Mouse (Mus musculus) lung, postnatal 0 days (tissue): ENCODE data around the gene Kalrn. TPM values are rescaled to one million over a fixed set of nuclear protein-coding genes. Genes with fewer than 3 reads are reported as not detected.

Source experiments
- ATAC-seq: fragments of 200-750 bp; cut with Nextera tagmentation; 2 replicates; pipeline ENCODE4 v1.8.0; 2017; ENCODE audit warnings: moderate library complexity
- DNase-seq: peaks from one replicate; pipeline ENCODE4 v3.0.0-alpha.2; 2016; ENCODE audit warnings: low spot score
- H3K27ac ChIP-seq: fragments of 300-500 bp; sonication (generic); 2 replicates; pipeline ENCODE4 v1.5.1; 2014; ENCODE audit warnings: antibody characterized with exemption, mild to moderate bottlenecking, low read length, mixed read lengths
- H3K27me3 ChIP-seq: fragments of 300-500 bp; sonication (generic); replicated peaks from 2 replicates; pipeline ENCODE4 v1.6.1; 2014; ENCODE audit warnings: low read length, mixed read lengths; ENCODE audit not compliant: insufficient read depth
- H3K36me3 ChIP-seq: fragments of 300-500 bp; sonication (generic); 2 replicates; pipeline ENCODE4 v1.6.1; 2014; ENCODE audit warnings: low read length, mixed read lengths; ENCODE audit not compliant: insufficient read depth
- H3K4me1 ChIP-seq: fragments of 300-500 bp; sonication (generic); 2 replicates; pipeline ENCODE4 v1.6.1; 2014; ENCODE audit warnings: antibody characterized with exemption, low read depth, low read length, mixed read lengths; ENCODE audit not compliant: insufficient read depth
- H3K4me2 ChIP-seq: fragments of 300-500 bp; sonication (generic); replicated peaks from 2 replicates; pipeline ENCODE4 v1.6.1; 2014; ENCODE audit warnings: low read depth, mild to moderate bottlenecking, low read length, moderate library complexity, mixed read lengths
- H3K4me3 ChIP-seq: fragments of 300-500 bp; sonication (generic); 2 replicates; pipeline ENCODE4 v1.5.1; 2014; ENCODE audit warnings: low read depth, low read length
- H3K9ac ChIP-seq: fragments of 300-500 bp; sonication (generic); replicated peaks from 2 replicates; pipeline ENCODE4 v1.6.1; 2014; ENCODE audit warnings: low read depth, mild to moderate bottlenecking
- H3K9me3 ChIP-seq: fragments of 300-500 bp; sonication (generic); 2 replicates; pipeline ENCODE4 v1.6.1; 2016; ENCODE audit warnings: low read length, mixed read lengths
- CTCF ChIP-seq: IDR thresholded peaks from 2 replicates; pipeline ENCODE4 v1.5.1; 2016; ENCODE audit warnings: antibody characterized with exemption, mild to moderate bottlenecking
- EP300 ChIP-seq: IDR thresholded peaks from 2 replicates; pipeline ENCODE4 v1.6.1; 2016; ENCODE audit warnings: antibody characterized with exemption, mild to moderate bottlenecking, control low read depth
- WGBS: fragments of 180-500 bp; shearing (Covaris S2); extraction: QIAGEN DNeasy Blood & Tissue Kit; methylation state at CpG from one replicate; pipeline ENCODE4 v1.1.7; 2014; 5-methylcytosine and 5-hydroxymethylcytosine counted together
- polyA plus RNA-seq: library from polyadenylated mRNA; unstranded; fragments of >200 nt; fragmentation: Nextera tagmentation; extraction: Ambion mirVana; gene quantifications from 2 replicates; pipeline ENCODE4 v1.2.1, GENCODE M21; 2015

Gene Kalrn
- polyA plus RNA-seq, 1 experiment from 2014 or later = 13.6 TPM

- no peak overlapping the region for H3K4me2 ChIP-seq
- DNase-seq (peak; percentile 60), ATAC-seq (peak; percentile 62)
- TF ChIP-seq CTCF (no peak), EP300 (peak; percentile 72)
- no peak overlapping the region for H3K9ac ChIP-seq
- no peak overlapping the region for H3K4me3 ChIP-seq
- no peaks in the 10 kb centered on the region for H3K27me3 ChIP-seq
- H3K9me3 ChIP-seq = no peaks in the 10 kb centered on the region
- no peaks in the 10 kb centered on the region for H3K36me3 ChIP-seq
- whole genome bisulfite sequencing = 16% methylated on average over 3 of the region's 3 CpGs
- peak overlapping the region; percentile 38; the same call in 1 of the 2 replicates for H3K27ac ChIP-seq
- no peaks in the 10 kb centered on the region; the same call in 1 of the 2 replicates for H3K4me1 ChIP-seq
Measured at GRCm38 (mm10) chr16:34595294-34595693, 22.0 kb upstream of the Kalrn start.

GRCm38 (mm10) chr16:34594597-34595262 lies 21.4 kb upstream of the Kalrn start:
- no peaks in the 10 kb centered on the region; the same call in 1 of the 2 replicates for H3K4me1 ChIP-seq
- H3K27me3 ChIP-seq = no peaks in the 10 kb centered on the region
- H3K4me2 ChIP-seq = no peak overlapping the region
- 51% methylated on average over 8 of the region's 8 CpGs for WGBS
- DNase-seq (peak; percentile 42), ATAC-seq (peak; percentile 79)
- no peak overlapping the region for H3K27ac ChIP-seq
- no peak overlapping the region for H3K4me3 ChIP-seq
- H3K9me3 ChIP-seq = no peaks in the 10 kb centered on the region
- no peaks in the 10 kb centered on the region for H3K36me3 ChIP-seq
- no peak overlapping the region for H3K9ac ChIP-seq
- TF ChIP-seq CTCF (no peak), EP300 (no peak; the same call in 1 of the 2 replicates)

DNA sequence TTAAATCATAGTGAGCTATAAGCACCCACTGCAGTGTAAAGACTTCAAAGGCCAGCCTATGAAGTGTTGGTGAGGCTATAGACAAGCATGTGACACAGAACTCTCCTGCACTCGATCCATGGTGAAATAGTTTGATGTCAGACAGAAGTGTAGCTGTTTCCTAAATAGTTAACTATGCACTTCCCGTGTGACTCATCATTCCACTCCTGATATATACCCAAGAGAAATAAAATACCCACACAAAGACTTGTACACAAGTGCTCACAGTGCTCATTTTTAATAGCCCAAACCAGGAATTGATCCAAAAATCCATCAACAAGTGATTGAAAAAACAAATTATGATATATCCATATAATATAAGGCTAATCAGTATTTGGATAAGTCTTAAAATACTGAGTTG lies 19.4 kb upstream of the Kalrn start:
- WGBS = 39% methylated on average over 2 of the region's 2 CpGs
- no peak for DNase-seq
- no peak for ATAC-seq

DNA sequence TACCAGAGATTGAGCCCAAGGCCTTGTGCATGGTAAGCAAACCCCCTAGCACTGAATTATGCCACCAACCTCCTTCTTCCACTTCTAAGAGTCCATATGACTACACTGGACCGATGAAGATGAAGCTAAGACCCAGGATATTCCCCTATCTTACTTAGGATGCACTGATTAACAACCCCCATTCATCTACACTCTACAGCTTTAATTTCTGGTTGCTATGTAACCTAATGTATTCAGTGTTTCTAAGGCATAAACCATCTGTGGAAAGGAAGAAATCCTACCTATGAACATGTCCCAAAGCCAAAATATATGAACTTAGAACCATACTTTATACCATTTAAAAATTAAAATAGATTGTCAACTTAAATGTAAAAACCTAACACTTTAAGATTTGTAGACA lies 18.6 kb upstream of the Kalrn start:
- no peak for DNase-seq
- Histone ChIP-seq H3K36me3 (no peaks in the 10 kb centered on the region), H3K27me3 (no peaks in the 10 kb centered on the region), H3K27ac (no peak overlapping the region), H3K4me3 (no peak overlapping the region), H3K4me2 (no peak overlapping the region), H3K9me3 (no peaks in the 10 kb centered on the region), H3K4me1 (no peaks in the 10 kb centered on the region; the same call in 1 of the 2 replicates), H3K9ac (no peak overlapping the region)
- TF ChIP-seq EP300 = no peak
- TF ChIP-seq CTCF = no peak
- ATAC-seq = no peak
- WGBS = 95% methylated on average over 1 of the region's 1 CpGs

More for the DNA sequence above, 19.4 kb upstream of the Kalrn start:
- no peaks in the 10 kb centered on the region for H3K27me3 ChIP-seq
- TF ChIP-seq EP300 = no peak
- no peak for TF ChIP-seq CTCF
- no peaks in the 10 kb centered on the region; the same call in 1 of the 2 replicates for H3K4me1 ChIP-seq
- H3K4me3 ChIP-seq = no peak overlapping the region
- no peak overlapping the region for H3K4me2 ChIP-seq
- H3K27ac ChIP-seq = no peak overlapping the region
- H3K9me3 ChIP-seq = no peaks in the 10 kb centered on the region
- no peak overlapping the region for H3K9ac ChIP-seq
- no peaks in the 10 kb centered on the region for H3K36me3 ChIP-seq

DNA sequence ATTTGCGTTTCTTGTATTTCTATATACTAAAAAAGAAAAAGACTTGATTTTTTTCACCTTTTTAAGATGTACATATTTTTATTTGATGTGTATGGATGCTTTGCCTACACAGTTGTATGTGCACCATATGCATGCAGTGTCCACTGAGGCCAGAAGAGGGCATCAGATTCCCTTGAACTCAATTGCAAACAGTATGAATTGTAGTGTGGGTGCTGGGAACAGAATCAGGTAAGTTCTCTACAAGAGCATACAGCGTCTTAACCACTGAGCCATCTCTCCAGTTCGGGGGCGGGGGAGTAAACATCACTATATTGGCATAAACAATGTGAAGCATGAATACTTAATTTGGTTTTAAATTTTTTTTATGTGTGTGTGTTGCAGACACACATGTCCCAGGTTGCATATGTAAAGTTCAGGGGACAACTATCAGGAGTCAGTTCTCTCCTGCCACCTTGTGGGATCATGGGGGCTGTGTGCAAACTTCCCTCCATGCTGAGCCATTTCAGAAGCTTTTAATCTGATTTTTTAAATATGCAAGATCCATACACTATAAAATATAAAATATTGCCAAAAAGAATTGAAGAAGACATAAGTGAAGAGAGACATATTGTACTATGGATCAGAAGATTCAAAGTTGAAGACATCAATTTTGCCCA lies 6.5 kb upstream of the Kalrn start:
- Histone ChIP-seq H3K9ac (no peak overlapping the region), H3K36me3 (no peaks in the 10 kb centered on the region), H3K4me1 (no peaks in the 10 kb centered on the region), H3K9me3 (no peaks in the 10 kb centered on the region), H3K27ac (no peak overlapping the region), H3K4me3 (no peak overlapping the region), H3K4me2 (no peak overlapping the region), H3K27me3 (0 out of 2 replicates have a peak, but pooled peaks cover under 1% of the 10 kb centered on the region)
- ATAC-seq = no peak
- 96% methylated on average over 4 of the region's 4 CpGs for WGBS
- no peak for DNase-seq
- TF ChIP-seq EP300 (no peak), CTCF (0 out of 2 replicates have a peak, but pooled peaks have one; percentile 4)

DNA sequence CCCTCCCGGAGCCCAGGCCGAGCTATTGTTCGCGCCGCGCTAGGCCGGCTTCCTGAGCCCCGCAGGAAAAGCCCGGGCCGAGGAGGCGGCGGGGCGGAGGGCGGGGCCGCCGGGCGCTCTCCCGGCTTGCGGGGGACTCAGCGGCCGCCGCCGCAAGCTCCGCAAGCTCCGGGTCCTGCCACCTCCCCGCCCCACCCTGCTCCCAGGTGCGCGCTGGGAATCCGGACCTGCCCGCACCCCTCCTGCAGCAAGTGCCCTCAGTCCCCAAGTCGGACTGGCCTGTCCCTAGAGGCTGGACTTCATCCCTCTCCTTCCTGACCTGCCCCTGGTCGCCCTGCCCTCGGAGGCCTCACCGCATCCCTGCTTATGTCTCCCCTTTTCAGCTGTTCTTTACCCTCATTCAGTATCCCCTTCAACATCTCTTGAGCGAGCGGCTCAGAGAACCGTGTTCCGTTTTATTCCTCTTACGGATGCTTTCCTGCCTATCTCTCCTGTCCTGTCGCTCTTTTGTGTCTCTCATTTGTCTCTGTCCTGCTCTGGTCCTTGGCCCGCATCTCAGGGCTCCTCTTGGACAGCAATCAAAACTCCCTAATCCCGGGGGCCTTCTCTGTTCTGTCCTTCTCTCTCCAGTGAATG lies 642 bp upstream of the Kalrn start:
- Histone ChIP-seq H3K4me3 (peak overlapping the region; percentile 79), H3K27me3 (peaks cover 2% of the 10 kb centered on the region; the same call in 1 of the 2 replicates), H3K9ac (peak overlapping the region; percentile 55), H3K36me3 (no peaks in the 10 kb centered on the region), H3K4me1 (peaks cover 3% of the 10 kb centered on the region; the same call in 1 of the 2 replicates), H3K27ac (peak overlapping the region; percentile 73), H3K4me2 (peak overlapping the region; percentile 97), H3K9me3 (no peaks in the 10 kb centered on the region)
- TF ChIP-seq CTCF = peak; percentile 33
- no peak for TF ChIP-seq EP300
- WGBS = 2% methylated on average over 17 of the region's 42 CpGs
- DNase-seq (no peak), ATAC-seq (peak; percentile 45)
